Mouse (Mus musculus) E14TG2a.4 (cell line): Measurements from ENCODE around the gene Npy4r.

Experiments used
- H3K27me3 ChIP-seq: 2 replicates; pipeline ENCODE4 v1.6.1; 2014; ENCODE audit warnings: low read length, control low read depth; ENCODE audit not compliant: insufficient read depth
- H3K36me3 ChIP-seq: 2 replicates; pipeline ENCODE4 v1.6.1; 2014; ENCODE audit warnings: low read length, control low read depth; ENCODE audit not compliant: insufficient read depth
- H3K4me1 ChIP-seq: replicated peaks from 2 replicates; pipeline ENCODE4 v1.6.1; 2014; ENCODE audit warnings: low read depth, low read length, control low read depth
- H3K4me3 ChIP-seq: replicated peaks from 2 replicates; pipeline ENCODE4 v1.5.1; 2014; ENCODE audit warnings: mild to moderate bottlenecking, low read length
- H3K9me3 ChIP-seq: 2 replicates; pipeline ENCODE4 v1.6.1; 2014; ENCODE audit warnings: low read length, control low read depth
- CTCF ChIP-seq: conservative IDR thresholded peaks from 2 replicates; pipeline ENCODE4 v1.5.1; 2014; ENCODE audit warnings: low read length
- NANOG ChIP-seq: IDR thresholded peaks from 2 replicates; pipeline ENCODE4 v1.6.1; 2014; ENCODE audit warnings: borderline replicate concordance, low read length, mixed read lengths
- POU5F1 ChIP-seq: IDR thresholded peaks from 2 replicates; pipeline ENCODE4 v1.6.1; 2014; ENCODE audit warnings: low read length, borderline replicate concordance

The Npy4r gene

DNA sequence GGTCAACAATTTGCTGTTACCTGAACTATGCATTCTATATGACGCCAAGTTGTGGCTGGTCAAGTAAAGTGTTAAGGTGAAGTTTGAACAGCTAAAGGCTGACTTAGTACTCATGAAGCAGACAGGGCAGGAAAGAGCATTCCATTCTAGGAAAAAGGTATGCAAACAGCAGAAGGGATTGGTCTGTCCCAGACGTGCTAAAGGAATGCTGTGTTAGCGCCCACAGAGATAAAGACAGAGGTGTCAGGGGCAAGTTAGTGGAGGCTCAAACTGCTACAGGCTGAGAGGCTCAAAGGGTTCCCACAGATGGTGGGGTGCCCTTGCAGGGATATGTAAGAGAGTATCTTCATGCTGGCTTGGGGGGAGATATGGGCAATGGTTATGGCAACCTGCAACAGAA is 48.4 kb downstream of the Npy4r start:
- H3K36me3 ChIP-seq: no peaks in the 10 kb centered on the region
- H3K4me3 ChIP-seq: no peak overlapping the region
- H3K9me3 ChIP-seq: no peaks in the 10 kb centered on the region
- H3K4me1 ChIP-seq: no peaks in the 10 kb centered on the region
- no peak for TF ChIP-seq POU5F1
- TF ChIP-seq NANOG: no peak
- no peak for TF ChIP-seq CTCF
- H3K27me3 ChIP-seq: no peaks in the 10 kb centered on the region

DNA sequence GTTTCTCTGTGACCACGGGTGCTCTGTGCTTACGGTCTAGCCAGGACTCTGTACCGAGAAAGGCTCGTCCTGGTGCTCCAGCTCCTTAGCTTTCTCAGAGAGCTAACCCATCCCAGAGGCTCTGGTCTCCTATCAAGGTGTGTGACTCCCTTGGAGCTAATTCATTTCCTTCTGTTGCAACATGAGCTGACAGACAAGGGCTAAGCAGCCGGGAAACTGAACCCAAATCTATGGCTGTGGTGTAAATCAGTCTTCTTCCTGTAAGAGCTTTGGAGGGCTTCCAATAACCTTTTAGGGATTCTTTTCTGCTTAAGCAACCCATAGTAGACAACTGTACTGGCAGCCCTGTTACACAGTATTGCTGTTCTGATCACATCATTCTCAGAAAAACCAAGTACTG is 49.7 kb downstream of the Npy4r start, which contains the start of gene A630023A22Rik:
A630023A22Rik (minus strand) TSS at position 154 of the 400 bp plus-strand sequence.
- H3K27me3 ChIP-seq: no peaks in the 10 kb centered on the region
- no peaks in the 10 kb centered on the region for H3K9me3 ChIP-seq
- no peak for TF ChIP-seq NANOG
- TF ChIP-seq POU5F1: no peak
- TF ChIP-seq CTCF: no peak
- no peaks in the 10 kb centered on the region for H3K4me1 ChIP-seq
- no peak within 1 kb of the TSS for H3K4me3 ChIP-seq
- no peaks in the 10 kb centered on the region for H3K36me3 ChIP-seq

GRCm38 (mm10) chr14:34096161-34096560 is 56.1 kb downstream of the Npy4r start:
- Histone ChIP-seq H3K27me3 (peaks cover 3% of the 10 kb centered on the region; the same call in 1 of the 2 replicates), H3K36me3 (no peaks in the 10 kb centered on the region), H3K4me3 (no peak overlapping the region), H3K9me3 (no peaks in the 10 kb centered on the region), H3K4me1 (no peaks in the 10 kb centered on the region)
- TF ChIP-seq CTCF (no peak), NANOG (no peak), POU5F1 (no peak)
